Mouse (Mus musculus) midbrain, embryonic 12.5 days (tissue): Measurements from ENCODE around the gene Olfr800. TPM values are rescaled to one million over a fixed set of nuclear protein-coding genes. Genes with fewer than 3 reads are reported as not detected.

Source experiments
- polyA plus RNA-seq: library from polyadenylated mRNA; unstranded; fragments of >200 nt; fragmentation: Nextera tagmentation; extraction: Ambion mirVana; gene quantifications from 2 replicates; pipeline ENCODE4 v1.2.1, GENCODE M21; 2016

The Olfr800 gene
- polyA plus RNA-seq, 1 experiment from 2014 or later = not detected

Other genes with a start within 250 kb of the Olfr800 start
- not detected in 2 replicates for gene Olfr786, start 230.4 kb upstream of the Olfr800 start, polyA plus RNA-seq
- gene Olfr787, start 195.8 kb upstream of the Olfr800 start, polyA plus RNA-seq = not detected in 2 replicates
- not detected in 2 replicates for gene Olfr788, start 186.7 kb upstream of the Olfr800 start, polyA plus RNA-seq
- not detected in 2 replicates for gene Olfr789, start 172.9 kb upstream of the Olfr800 start, polyA plus RNA-seq
- gene Olfr790, start 159.2 kb upstream of the Olfr800 start, polyA plus RNA-seq = not detected in 2 replicates
- gene Olfr791, start 135.9 kb upstream of the Olfr800 start, polyA plus RNA-seq = not detected in 2 replicates
- gene Olfr792, start 118.5 kb upstream of the Olfr800 start, polyA plus RNA-seq = not detected in 2 replicates
- gene Olfr794, start 90.0 kb upstream of the Olfr800 start, polyA plus RNA-seq = not detected in 2 replicates
- not detected in 2 replicates for gene Olfr796, start 45.1 kb upstream of the Olfr800 start, polyA plus RNA-seq
- gene Olfr798, start 29.8 kb upstream of the Olfr800 start, polyA plus RNA-seq = not detected in 2 replicates
- not detected in 2 replicates for gene Olfr799, start 20.2 kb upstream of the Olfr800 start, polyA plus RNA-seq
- gene Olfr801, start 16.2 kb downstream of the Olfr800 start, polyA plus RNA-seq = not detected in 2 replicates
- gene Olfr802, start 30.5 kb downstream of the Olfr800 start, polyA plus RNA-seq = not detected in 2 replicates
- not detected in 2 replicates for gene Olfr803, start 36.6 kb downstream of the Olfr800 start, polyA plus RNA-seq
- gene Olfr804, start 45.5 kb downstream of the Olfr800 start, polyA plus RNA-seq = not detected in 2 replicates
- gene Olfr805, start 71.7 kb downstream of the Olfr800 start, polyA plus RNA-seq = not detected in 2 replicates
- not detected in 2 replicates for gene Olfr806, start 84.2 kb downstream of the Olfr800 start, polyA plus RNA-seq
- gene Olfr807, start 100.1 kb downstream of the Olfr800 start, polyA plus RNA-seq = not detected in 2 replicates
- gene Olfr808, start 107.8 kb downstream of the Olfr800 start, polyA plus RNA-seq = not detected in 2 replicates
- gene Olfr809, start 116.9 kb downstream of the Olfr800 start, polyA plus RNA-seq = not detected in 2 replicates
- gene Olfr810, start 137.2 kb downstream of the Olfr800 start, polyA plus RNA-seq = not detected in 2 replicates
- gene Olfr811, start 146.7 kb downstream of the Olfr800 start, polyA plus RNA-seq = not detected in 2 replicates
- gene Olfr812, start 188.4 kb downstream of the Olfr800 start, polyA plus RNA-seq = not detected in 2 replicates
- gene Olfr813, start 197.7 kb downstream of the Olfr800 start, polyA plus RNA-seq = not detected in 2 replicates
- gene Olfr814, start 222.2 kb downstream of the Olfr800 start, polyA plus RNA-seq = not detected in 2 replicates
- not detected in 2 replicates for gene Olfr815, start 248.2 kb downstream of the Olfr800 start, polyA plus RNA-seq